Mouse (Mus musculus): ENCODE measurements around the gene Mgrn1.

The Mgrn1 gene

DNA sequence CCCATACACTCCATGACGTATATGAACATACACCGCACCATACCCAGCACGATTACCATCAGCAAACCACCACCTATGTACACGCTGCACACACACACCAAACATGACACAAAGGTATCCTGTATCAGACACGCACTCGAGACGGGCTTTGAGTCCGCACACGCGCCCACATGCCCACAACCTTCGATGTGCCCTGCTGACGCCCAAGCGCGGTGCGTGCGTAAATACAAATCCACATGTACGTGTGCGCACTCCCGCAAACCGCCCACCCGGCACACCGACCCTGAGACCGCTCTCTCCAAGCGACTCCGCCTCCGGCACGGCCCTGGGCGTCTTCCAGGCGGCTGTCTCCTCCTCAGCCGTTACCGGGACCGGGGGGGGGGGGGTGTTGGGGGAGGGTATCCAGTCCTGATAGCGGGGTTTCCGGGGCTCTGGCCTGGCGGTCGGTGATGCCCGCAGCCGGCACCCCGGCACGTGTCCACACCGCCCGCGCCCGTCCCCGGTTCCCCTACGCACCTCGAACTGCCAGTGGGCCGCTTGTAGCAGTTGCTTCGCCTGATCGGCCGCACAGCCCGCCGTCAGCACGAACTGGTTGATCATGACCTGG, 6.8 kb upstream of the Mgrn1 start:
- DNase-seq (ENCODE audit: extremely low spot score): no peak

GRCm38 (mm10) chr16:4879708-4880124, 6.3 kb upstream of the Mgrn1 start:
- DNase-seq (ENCODE audit: extremely low spot score): peak; percentile 89

DNA sequence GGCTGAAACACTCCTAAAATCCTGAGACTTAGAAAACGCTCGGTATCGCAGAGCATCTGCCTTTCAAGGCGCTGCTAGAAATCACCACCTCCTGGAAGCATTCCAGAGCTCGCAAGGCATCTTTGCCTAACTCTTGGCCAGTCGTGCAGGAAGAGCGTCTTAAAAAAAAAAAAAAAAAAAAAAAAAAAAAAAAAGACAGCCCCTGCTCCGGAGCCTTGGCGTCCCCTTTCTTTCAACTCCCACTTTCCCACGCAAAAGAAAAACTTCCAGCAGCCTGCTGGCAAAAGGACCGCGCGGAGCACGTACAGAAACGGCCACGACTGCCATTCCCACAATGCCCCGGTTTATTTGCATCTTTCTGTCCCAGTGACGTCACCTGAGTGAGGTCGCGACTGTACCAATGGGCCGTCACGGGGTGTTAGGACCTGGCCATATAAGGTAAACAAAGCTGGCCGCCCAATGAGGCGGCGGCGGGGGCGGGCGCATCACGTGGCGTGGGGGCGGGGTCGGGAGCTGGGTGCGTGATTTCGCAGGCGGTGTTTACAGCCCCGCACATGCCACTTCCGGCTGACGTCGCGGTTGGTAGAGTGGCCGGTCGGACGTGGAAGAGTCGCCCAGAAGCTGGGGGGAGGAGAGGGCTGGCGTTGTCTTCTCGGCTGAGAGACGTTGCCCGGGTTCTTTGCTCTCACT, 5.8 kb upstream of the Mgrn1 start, which contains the start of gene Ubald1:
TSS of gene Ubald1 (minus strand) at position 180 of the 690 bp plus-strand sequence.
- peak; percentile 99 for DNase-seq (ENCODE audit: extremely low spot score)

DNA sequence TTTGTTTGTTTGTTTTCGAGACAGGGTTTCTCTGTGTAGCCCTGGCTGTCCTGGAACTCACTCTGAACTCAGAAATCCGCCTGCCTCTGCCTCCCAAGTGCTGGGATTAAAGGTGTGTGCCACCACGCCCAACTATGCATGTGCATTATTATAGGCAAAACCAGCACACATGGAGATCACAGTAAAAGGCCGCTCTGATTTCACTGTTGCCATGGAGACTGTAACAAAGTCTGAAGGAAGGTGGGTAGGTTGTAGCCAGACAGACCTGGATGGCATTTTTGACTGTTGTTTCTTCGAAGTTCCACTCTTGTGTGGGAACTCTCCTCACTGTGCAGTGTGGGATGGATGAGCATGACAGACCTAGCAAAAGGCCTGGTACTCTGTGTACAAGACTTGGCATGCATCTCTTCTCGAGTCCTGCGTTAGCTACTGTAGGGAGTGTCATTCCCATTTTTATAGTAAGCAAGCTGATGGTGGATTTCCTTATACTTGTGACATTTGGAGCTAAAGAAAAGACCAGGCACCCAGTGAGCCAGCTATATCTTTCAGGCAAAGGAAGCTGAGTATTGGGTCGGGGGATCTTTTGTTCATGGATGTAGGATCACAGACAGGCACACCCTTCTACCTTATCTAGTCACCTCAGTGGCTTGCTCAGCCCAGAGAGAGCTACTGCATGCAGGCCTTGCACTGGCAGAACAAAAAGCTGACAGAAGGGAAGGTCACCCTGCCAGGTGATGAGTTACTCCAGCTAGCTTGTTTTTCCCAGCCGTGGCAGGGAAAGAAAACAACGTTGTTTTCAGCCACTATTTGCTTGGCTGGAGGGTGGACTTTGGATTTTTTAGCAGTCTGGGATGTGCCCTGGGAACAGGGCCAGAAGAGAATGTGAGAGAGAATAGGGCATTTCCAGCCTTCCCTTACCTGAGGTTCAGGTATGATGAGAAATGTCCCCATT, 4.4 kb upstream of the Mgrn1 start:
- DNase-seq (ENCODE audit: extremely low spot score): no peak

- no peak for DNase-seq (ENCODE audit: extremely low spot score)
Observed at GRCm38 (mm10) chr16:4884930-4885329, 1.1 kb upstream of the Mgrn1 start.

GRCm38 (mm10) chr16:4886690-4887020, 606 bp downstream of the Mgrn1 start:
- no peak for DNase-seq (ENCODE audit: extremely low spot score)

DNA sequence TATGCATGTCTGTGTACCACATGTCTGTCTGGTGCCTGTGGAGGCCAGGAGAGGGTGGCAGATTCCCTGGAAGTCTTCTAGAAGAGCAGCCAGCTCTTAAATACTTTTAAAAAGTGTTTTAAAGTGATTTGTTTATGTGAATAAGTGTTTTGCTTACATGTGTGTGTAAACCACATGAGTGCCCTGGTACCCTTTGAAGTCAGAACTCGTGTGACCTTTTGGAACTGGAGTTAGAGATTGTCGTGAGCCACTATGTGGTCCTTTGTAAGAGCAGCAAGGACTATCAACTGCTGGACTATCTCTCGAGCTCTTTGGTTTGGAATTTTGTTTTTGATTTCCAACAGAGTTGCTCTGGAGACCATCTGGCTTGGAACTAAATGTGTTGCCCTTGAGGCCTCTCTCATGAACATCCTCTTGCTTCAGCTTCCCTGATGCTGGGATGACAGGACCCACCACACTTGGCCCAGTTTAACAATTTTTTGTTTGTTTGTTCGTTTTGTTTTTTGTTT, 4.2 kb downstream of the Mgrn1 start:
- no peak for DNase-seq (ENCODE audit: extremely low spot score)

GRCm38 (mm10) chr16:4892171-4892570, 6.1 kb downstream of the Mgrn1 start:
- no peak for DNase-seq (ENCODE audit: extremely low spot score)

GRCm38 (mm10) chr16:4894201-4894908, 8.3 kb downstream of the Mgrn1 start:
- no peak for DNase-seq (ENCODE audit: extremely low spot score)

DNA sequence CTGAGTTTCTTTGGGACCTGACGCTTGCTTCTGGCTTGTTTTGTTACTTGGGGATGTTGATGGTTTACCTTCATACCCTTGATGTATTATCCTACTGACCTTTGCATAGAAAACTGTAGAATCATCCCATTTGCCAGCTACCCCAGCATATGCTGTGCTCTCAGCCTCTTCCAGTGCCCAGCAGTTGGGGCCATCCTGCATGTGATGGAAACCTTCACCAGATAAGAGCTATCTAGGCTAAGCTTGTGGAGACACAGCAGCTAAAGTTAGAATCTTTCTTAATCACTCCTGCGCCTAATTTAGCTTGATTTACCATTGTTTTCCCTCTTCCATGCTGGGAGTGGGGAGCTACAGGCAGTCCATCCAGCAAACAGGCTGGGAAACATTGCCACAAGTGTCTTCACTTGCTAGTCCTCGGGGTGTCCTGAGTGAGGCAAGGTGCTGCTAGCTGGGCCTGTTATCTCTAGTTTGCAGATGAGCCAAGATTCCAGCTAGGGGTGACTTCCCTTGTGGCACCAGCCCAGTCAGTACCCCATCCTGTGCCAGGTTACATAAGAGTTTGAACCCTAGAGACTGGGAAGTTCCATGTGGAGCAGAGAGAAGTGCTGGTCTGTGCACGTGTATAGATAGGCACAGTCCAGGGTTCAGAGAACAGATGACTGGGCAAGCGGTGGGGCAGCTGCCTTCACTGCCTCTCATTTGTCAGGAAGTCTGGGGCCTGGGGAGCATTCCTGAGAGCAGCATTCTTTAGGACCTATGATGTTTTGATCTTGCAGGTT, 10.4 kb downstream of the Mgrn1 start:
- DNase-seq (ENCODE audit: extremely low spot score): no peak

GRCm38 (mm10) chr16:4897146-4897730, 11.2 kb downstream of the Mgrn1 start:
- no peak for DNase-seq (ENCODE audit: extremely low spot score)

DNA sequence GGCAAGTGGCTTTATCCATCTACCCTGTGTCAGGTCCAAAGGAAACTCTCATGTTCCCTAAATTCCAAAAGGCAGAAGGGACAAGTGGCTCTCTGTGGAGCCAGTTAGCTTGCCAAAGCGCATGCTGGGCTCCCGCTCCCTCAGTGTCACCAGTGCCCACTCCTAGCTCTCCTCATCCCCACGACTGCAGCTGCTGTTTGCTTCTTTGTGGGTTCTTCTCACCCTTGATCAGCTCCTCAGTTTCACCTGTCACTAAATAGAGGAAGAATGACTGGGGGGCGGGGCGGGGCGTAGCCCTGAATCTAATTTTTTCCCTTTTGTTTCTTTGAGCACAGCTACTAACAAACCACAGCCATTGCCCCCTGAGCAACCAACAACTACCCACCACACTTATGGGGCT, 12.8 kb downstream of the Mgrn1 start:
- DNase-seq (ENCODE audit: extremely low spot score): no peak

GRCm38 (mm10) chr16:4899711-4900110, 13.7 kb downstream of the Mgrn1 start:
- no peak for DNase-seq (ENCODE audit: extremely low spot score)

DNA sequence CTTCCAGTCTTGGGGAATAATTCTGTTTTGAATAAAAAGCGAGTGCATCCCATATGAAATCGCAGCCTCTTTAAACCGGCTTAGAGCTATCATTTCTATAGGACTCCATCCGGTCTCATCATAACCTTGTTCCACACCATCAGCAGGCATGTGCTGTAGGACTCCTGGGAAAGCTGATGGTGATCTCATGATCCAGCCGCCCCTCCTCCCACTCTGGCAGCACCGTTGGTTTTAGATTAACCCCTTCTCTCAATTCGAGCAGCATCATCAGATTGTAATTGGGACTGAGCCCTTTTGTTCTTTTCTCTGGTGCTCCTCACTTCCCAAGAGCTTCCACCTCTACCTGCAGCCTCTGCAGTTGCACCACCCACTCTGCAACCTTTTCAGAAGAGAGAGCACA, 15.1 kb downstream of the Mgrn1 start:
- DNase-seq (ENCODE audit: extremely low spot score): no peak

DNA sequence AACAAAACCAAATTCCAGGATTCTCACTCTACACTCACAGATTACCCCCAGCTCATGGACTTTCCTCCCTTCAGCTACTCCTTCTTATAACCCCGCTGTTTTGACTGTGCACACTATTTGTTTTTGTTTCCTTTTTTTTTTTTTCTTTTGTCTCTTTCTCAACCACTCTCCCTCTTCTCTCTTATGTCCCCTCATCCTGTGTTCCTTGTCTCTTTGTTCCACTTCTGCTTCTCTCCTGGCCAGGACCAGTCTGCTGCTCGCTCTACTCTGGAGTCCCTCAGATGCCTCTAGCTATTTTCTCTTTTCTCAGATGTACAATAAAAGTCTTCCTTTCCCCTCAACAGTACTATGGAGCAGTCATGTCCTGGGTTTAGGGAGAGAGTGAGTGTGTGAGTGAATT, 16.3 kb downstream of the Mgrn1 start:
- no peak for DNase-seq (ENCODE audit: extremely low spot score)

DNA sequence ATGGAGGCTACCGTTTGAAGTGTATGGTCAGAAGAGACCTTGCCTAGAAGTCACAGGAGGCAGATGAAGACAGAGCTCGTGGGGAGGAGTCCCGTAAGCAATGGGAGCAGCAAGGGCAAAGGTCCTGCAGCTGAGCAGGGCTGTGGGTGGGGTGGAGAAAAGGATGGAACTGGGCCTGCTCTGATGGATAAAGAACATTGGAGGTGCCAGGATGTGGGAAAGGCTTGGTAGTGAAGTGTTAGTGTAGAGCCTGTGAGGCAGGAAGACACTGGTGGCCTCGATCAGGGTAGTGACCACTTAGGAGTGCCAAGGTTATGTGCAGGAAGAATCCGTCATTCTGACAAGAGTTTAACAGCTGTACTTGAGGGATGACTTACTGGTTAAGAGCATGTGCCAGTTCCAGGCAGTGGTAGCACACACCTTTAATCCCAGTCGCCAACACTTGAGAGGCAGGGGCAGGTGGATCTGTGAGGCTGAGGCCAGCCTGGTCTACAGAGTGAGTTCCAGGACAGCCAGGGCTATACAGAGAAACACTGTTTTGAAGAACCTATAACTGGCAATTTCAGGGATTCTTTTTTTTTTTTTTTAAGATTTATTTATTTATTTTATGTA, 17.5 kb downstream of the Mgrn1 start:
- DNase-seq (ENCODE audit: extremely low spot score): no peak

DNA sequence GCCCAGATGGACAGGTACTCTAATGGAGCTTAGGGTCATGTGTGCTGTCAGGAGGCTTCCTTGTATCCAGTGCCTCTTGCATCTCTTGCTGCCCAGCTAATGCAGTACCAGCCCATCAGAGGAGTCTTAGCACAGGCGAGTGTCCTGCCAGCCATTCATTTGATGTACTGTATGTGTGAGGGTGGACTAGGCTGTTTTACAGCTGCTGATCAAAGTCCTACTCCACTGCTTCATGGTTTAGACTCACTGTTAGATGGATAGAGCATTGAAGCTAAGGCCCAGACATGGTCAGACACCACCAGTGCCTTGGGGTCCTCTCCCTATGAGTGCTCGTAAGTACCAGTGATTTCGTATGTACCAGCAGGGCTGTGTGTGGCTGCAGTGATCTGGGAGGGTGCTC, 18.8 kb downstream of the Mgrn1 start:
- DNase-seq (ENCODE audit: extremely low spot score): no peak

DNA sequence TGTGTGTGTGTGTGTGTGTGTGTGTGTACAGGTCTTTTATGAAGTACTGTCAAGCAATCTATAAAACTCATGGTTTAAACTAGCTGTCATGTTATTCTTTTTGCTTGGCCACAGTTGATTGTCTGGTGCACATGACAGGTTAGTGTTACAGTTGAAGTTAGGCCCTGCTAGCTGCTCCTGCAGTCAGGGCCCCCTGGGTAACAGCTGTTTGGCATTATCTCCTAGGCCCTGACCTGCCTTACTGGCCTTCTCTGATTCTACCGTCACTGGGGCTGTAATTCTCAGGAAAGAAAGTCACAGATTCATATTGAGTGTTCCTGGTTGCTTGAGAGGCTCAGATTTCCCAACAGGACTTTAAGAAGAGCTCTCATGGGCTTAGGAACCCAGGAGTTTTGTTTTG, 19.5 kb downstream of the Mgrn1 start:
- no peak for DNase-seq (ENCODE audit: extremely low spot score)

DNA sequence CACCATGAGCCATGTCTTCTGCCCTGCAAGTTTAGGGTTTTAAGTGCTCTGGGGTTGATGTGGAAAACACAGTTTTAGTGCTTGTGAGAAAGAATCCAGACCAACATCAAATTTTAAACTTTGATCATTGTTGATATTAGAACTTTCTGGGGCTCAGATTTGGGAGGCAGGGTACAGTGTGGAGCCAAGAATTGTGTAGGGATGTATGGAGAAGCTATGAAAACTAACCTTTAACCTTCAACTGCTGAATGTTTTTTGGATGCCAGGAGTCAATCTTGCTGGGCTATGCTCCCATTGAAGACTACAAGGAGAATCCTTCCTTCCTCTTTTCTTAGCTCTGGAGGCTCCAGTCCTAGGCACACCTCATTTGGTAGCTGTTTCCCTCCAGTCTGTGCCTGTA, 20.5 kb downstream of the Mgrn1 start:
- no peak for DNase-seq (ENCODE audit: extremely low spot score)

DNA sequence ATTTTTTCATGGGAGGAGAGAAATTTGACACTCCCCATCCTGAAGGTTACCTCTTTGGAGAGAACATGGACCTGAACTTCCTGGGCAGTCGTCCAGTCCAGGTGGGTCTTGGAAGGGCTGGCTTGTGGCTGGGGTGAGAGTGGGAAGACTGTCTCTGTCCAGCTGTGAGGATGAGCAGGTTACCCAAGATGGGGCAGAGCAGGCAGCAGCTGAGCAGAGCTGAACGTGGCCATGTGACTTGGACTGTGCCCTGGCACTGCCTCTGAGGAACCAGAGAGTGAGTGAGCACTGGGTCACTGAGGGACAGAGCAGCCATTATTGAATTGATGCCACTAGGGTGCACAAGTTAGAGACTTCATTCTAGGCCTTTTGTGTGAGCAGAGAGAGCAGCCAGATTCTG, 21.3 kb downstream of the Mgrn1 start:
- no peak for DNase-seq (ENCODE audit: extremely low spot score)

All from embryo, embryonic 9.5 days (tissue).